Mouse (Mus musculus) erythroblast, embryonic 14.5 days (primary cell): ENCODE measurements around the gene 4932438H23Rik.

Experiments
- GATA1 ChIP-seq: IDR thresholded peaks from 2 replicates; pipeline ENCODE4 v1.6.1; 2012; ENCODE audit warnings: low read length, inconsistent platforms, mixed read lengths
- TAL1 ChIP-seq: IDR thresholded peaks from 3 replicates; pipeline ENCODE4 v1.6.1; 2012; ENCODE audit warnings: low read length, inconsistent platforms, mixed read lengths

GRCm38 (mm10) chr16:91100484-91100883 is 5.6 kb upstream of the 4932438H23Rik start:
- TF ChIP-seq GATA1 (no peak), TAL1 (no peak)
